Mouse (Mus musculus): Measurements from ENCODE around the gene Glb1l3. TPM values are rescaled to one million over a fixed set of nuclear protein-coding genes. Genes with fewer than 3 reads are reported as not detected.

Gene Glb1l3
- total RNA-seq, 2 experiments from 2014 or later: not detected

Other genes starting within 250 kb of the Glb1l3 start
- gene B3gat1, start 127.2 kb downstream of the Glb1l3 start, total RNA-seq (2021): 100 to 1,000 TPM; 262 to 268 TPM
- under 1 TPM; 0.11 to 0.61 TPM for gene Glb1l2, start 54.4 kb downstream of the Glb1l3 start, total RNA-seq (2021)
- not detected for gene Gm1110, start 62.2 kb upstream of the Glb1l3 start, total RNA-seq (2021)
- 10 to 100 TPM; 30.1 to 30.6 TPM for gene Acad8, start 138.7 kb upstream of the Glb1l3 start, total RNA-seq (2021)
- gene Thyn1, start 138.8 kb upstream of the Glb1l3 start, total RNA-seq (2021): 10 to 100 TPM; 65.7 to 69.2 TPM
- gene Vps26b, start 169.2 kb upstream of the Glb1l3 start, total RNA-seq (2021): 100 to 1,000 TPM; 110 to 112 TPM
- gene Ncapd3, start 169.3 kb upstream of the Glb1l3 start, total RNA-seq (2021): 10 to 100 TPM; 15.3 to 16.3 TPM

Data from left cerebral cortex, postnatal 14 days (tissue).